In the genomic region with DNA sequence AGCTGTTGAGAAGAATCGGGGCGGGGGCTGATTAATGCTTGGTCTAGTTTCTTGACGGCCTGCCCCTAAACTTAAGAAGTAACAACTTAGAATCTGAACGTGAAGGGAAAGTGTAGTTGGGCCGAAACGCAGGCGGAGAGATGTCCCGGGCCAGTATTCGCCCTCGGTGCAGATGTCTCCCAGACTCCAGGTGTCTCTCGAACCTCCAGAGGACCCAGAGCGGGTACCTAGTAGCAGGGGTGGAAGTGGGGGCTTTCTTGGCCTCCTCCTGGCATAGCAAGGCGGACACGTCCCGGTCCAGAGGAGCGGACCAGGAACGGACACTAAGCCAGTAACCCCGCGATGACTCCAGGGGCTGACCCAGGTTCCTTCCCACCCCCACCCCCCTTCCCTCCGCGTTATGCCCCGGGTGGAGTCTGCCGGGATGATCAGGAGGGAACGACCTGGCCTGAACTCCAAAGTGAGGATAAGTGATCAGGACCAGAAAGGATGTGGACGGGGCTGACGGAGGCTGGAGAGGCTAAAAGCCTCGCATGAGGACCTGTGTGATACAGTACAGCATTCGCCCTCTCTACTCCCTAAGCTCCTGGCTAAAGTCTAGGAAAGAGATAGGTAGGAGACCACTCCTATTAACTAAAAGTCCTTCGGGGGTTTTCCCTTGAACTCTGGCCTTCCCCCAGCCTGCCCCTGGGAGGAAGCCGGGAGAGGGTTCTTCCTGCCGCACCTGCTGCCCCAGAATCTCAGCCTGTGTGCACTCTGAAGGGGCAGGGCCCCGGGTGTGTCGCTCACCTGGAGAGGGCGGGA, we compare ENCODE assay signal across 8 mouse cellular contexts. TPM values are rescaled to one million over a fixed set of nuclear protein-coding genes. Genes with fewer than 3 reads are reported as not detected.
DNase-seq lines count a peak whose midpoint lies in the region; ATAC-seq and TF ChIP-seq lines count a peak whose summit lies in the region.

No protein-coding gene starts in this region.

- peaks cover 17% of the 10 kb centered on the region for H3K4me1 ChIP-seq in liver, adult 2 months (ENCODE audit: control insufficient read depth, insufficient read depth, low read length)
- peaks cover 9% of the 10 kb centered on the region; the same call in 1 of the 2 replicates for H3K4me1 ChIP-seq in embryonic facial prominence, embryonic 11.5 days (ENCODE audit: control insufficient read depth, insufficient read depth, low read length)
- no peaks in the 10 kb centered on the region; the same call in 1 of the 2 replicates for H3K4me1 ChIP-seq in intestine, postnatal 0 days (replicated peaks; ENCODE audit: control insufficient read depth, insufficient read depth, low read length)
- H3K4me1 ChIP-seq in neural tube, embryonic 12.5 days, result peaks cover 26% of the 10 kb centered on the region

- no peak for DNase-seq in liver, adult 2 months (ENCODE audit: extremely low read depth, low read depth, low spot score)
- DNase-seq in liver, result no peak
- no peak for DNase-seq in embryonic facial prominence, embryonic 11.5 days (ENCODE audit: low spot score)
- no peak for DNase-seq in urinary bladder, postnatal 25 days (ENCODE audit: low spot score)
- no peak for DNase-seq in thymus, postnatal 0 days (ENCODE audit: low spot score)
- DNase-seq in left cerebral cortex, postnatal 14 days (ENCODE audit: low spot score in 2 of 2), result no peak

- intact Hi-C loops in left cerebral cortex, postnatal 14 days (cut with DNase I), result no loop called here

- H3K27ac ChIP-seq in liver, adult 2 months (replicated peaks; ENCODE audit: insufficient read depth, low read depth, low read length), result peak overlapping the region; percentile 29; the same call in 1 of the 2 replicates
- H3K27ac ChIP-seq in embryonic facial prominence, embryonic 11.5 days (replicated peaks; ENCODE audit: low read depth, low read length), result no peak overlapping the region
- 0 out of 2 replicates have a peak overlapping the region, but pooled peaks have one; percentile 21 for H3K27ac ChIP-seq in intestine, postnatal 0 days (ENCODE audit: low read depth, low read length)
- H3K27ac ChIP-seq in neural tube, embryonic 12.5 days, result no peak overlapping the region

- no peaks in the 10 kb centered on the region for H3K9me3 ChIP-seq in embryonic facial prominence, embryonic 11.5 days (replicated peaks; ENCODE audit: control insufficient read depth, low read length)
- H3K9me3 ChIP-seq in intestine, postnatal 0 days (ENCODE audit: control insufficient read depth), result no peaks in the 10 kb centered on the region
- no peaks in the 10 kb centered on the region for H3K9me3 ChIP-seq in neural tube, embryonic 12.5 days

- H3K4me3 ChIP-seq in liver, adult 2 months (ENCODE audit: insufficient read depth, low read depth, low read length), result peak overlapping the region; percentile 77
- H3K4me3 ChIP-seq in embryonic facial prominence, embryonic 11.5 days (ENCODE audit: low read depth, low read length), result peak overlapping the region; percentile 59; the same call in 1 of the 2 replicates
- peak overlapping the region; percentile 64 for H3K4me3 ChIP-seq in intestine, postnatal 0 days (ENCODE audit: low read depth, low read length)
- peak overlapping the region; percentile 49 for H3K4me3 ChIP-seq in neural tube, embryonic 12.5 days

- TF ChIP-seq POLR2A in liver, adult 2 months (IDR thresholded peaks at IDR 0.05; ENCODE audit: extremely low read depth, insufficient read depth, low read length), result no peak

- peak overlapping the region; percentile 89 for H3K9ac ChIP-seq in liver, adult 2 months (ENCODE audit: low read depth, low read length)
- no peak overlapping the region for H3K9ac ChIP-seq in embryonic facial prominence, embryonic 11.5 days (replicated peaks; ENCODE audit: low read length)
- 0 out of 2 replicates have a peak overlapping the region, but pooled peaks have one; percentile 7 for H3K9ac ChIP-seq in intestine, postnatal 0 days (ENCODE audit: low read depth, low read length)
- H3K9ac ChIP-seq in neural tube, embryonic 12.5 days, result no peak overlapping the region

- no peak for TF ChIP-seq CTCF in liver, adult 2 months (IDR thresholded peaks at IDR 0.05; ENCODE audit: low read depth, low read length)
- 0 out of 2 replicates have a peak, but pooled peaks have one; percentile 13 for TF ChIP-seq CTCF in intestine, postnatal 0 days (IDR thresholded peaks at IDR 0.05; ENCODE audit: low read depth)

- WGBS in liver, adult 2 months, result 11% methylated on average over 34 of the region's 34 CpGs
- WGBS in embryonic facial prominence, embryonic 11.5 days, result 2% methylated on average over 34 of the region's 34 CpGs
- WGBS in intestine, postnatal 0 days, result 6% methylated on average over 34 of the region's 34 CpGs
- 4% methylated on average over 34 of the region's 34 CpGs for WGBS in neural tube, embryonic 12.5 days

- 0 out of 2 replicates have a peak, but pooled peaks cover 2% of the 10 kb centered on the region for H3K79me2 ChIP-seq in liver, adult 2 months (ENCODE audit: control insufficient read depth, insufficient read depth, low read length)

- no peak for ATAC-seq in embryonic facial prominence, embryonic 11.5 days (replicated peaks; ENCODE audit: insufficient number of reproducible peaks, low FRiP score, low TSS enrichment, low read depth)
- peak; percentile 48; the same call in 1 of the 2 replicates for ATAC-seq in intestine, postnatal 0 days
- ATAC-seq in neural tube, embryonic 12.5 days (ENCODE audit: low FRiP score, low read depth), result no peak

- no peaks in the 10 kb centered on the region for H3K36me3 ChIP-seq in liver, adult 2 months (ENCODE audit: control insufficient read depth, insufficient read depth, low read length)
- no peaks in the 10 kb centered on the region for H3K36me3 ChIP-seq in embryonic facial prominence, embryonic 11.5 days (replicated peaks; ENCODE audit: control insufficient read depth, insufficient read depth, low read depth, low read length)
- H3K36me3 ChIP-seq in intestine, postnatal 0 days (ENCODE audit: control insufficient read depth, insufficient read depth), result no peaks in the 10 kb centered on the region
- H3K36me3 ChIP-seq in neural tube, embryonic 12.5 days, result no peaks in the 10 kb centered on the region

- no peaks in the 10 kb centered on the region for H3K27me3 ChIP-seq in liver, adult 2 months (ENCODE audit: control insufficient read depth, insufficient read depth, low read length)
- H3K27me3 ChIP-seq in embryonic facial prominence, embryonic 11.5 days (ENCODE audit: control insufficient read depth, insufficient read depth, low read length), result peaks cover 34% of the 10 kb centered on the region
- peaks cover 19% of the 10 kb centered on the region for H3K27me3 ChIP-seq in intestine, postnatal 0 days (replicated peaks; ENCODE audit: control insufficient read depth, insufficient read depth, low read length)
- H3K27me3 ChIP-seq in neural tube, embryonic 12.5 days (replicated peaks), result peaks cover 55% of the 10 kb centered on the region

- peak overlapping the region; percentile 99 for H3K4me2 ChIP-seq in embryonic facial prominence, embryonic 11.5 days (ENCODE audit: low read depth, low read length)
- peak overlapping the region; percentile 99 for H3K4me2 ChIP-seq in intestine, postnatal 0 days (replicated peaks; ENCODE audit: low read depth)
- peak overlapping the region; percentile 98 for H3K4me2 ChIP-seq in neural tube, embryonic 12.5 days (replicated peaks)

RNA-seq across cellular contexts. Expression of a gene that starts 1.1 kb away (rescaled TPM):
- total RNA-seq in liver, adult 2 months (2014; rRNA removed), result 10.0 and 12.4 TPM in 2 replicates
- polyA plus RNA-seq in liver, adult 2 months (2012; rRNA removed), result 30.6 and 48.3 TPM in 2 replicates
- 1.5 and 1.6 TPM in 2 replicates for polyA plus RNA-seq in embryonic facial prominence, embryonic 11.5 days (2014; fragmentation: Nextera tagmentation; extraction: Ambion mirVana)
- polyA plus RNA-seq in intestine, postnatal 0 days (2015; fragmentation: Nextera tagmentation; extraction: Ambion mirVana), result 4.2 and 4.3 TPM in 2 replicates
- polyA plus RNA-seq in neural tube, embryonic 12.5 days (2016; fragmentation: Nextera tagmentation; extraction: Ambion mirVana), result 2.4 and 3.5 TPM in 2 replicates
- polyA plus RNA-seq in thymus, postnatal 0 days (2015; fragmentation: Nextera tagmentation; extraction: Ambion mirVana), result 12.3 and 13.4 TPM in 2 replicates
- 1 to 10 TPM; 3.6 to 4.9 TPM for total RNA-seq in left cerebral cortex, postnatal 14 days (2021)

RNA-seq across cellular contexts. Expression of a gene that starts 19.8 kb away (rescaled TPM):
- 1.7 and 1.8 TPM in 2 replicates for total RNA-seq in liver, adult 2 months (2014; rRNA removed)
- polyA plus RNA-seq in liver, adult 2 months (2012; rRNA removed), result 5.6 and 10.2 TPM in 2 replicates
- polyA plus RNA-seq in embryonic facial prominence, embryonic 11.5 days (2014; fragmentation: Nextera tagmentation; extraction: Ambion mirVana), result 10.0 and 14.6 TPM in 2 replicates
- 2.7 and 3.8 TPM in 2 replicates for polyA plus RNA-seq in intestine, postnatal 0 days (2015; fragmentation: Nextera tagmentation; extraction: Ambion mirVana)
- 21.1 TPM in 2 replicates for polyA plus RNA-seq in neural tube, embryonic 12.5 days (2016; fragmentation: Nextera tagmentation; extraction: Ambion mirVana)
- 0.82 and 1.2 TPM in 2 replicates for polyA plus RNA-seq in thymus, postnatal 0 days (2015; fragmentation: Nextera tagmentation; extraction: Ambion mirVana)
- 1 to 10 TPM; 5.9 to 7.6 TPM for total RNA-seq in left cerebral cortex, postnatal 14 days (2021)

RNA-seq across cellular contexts. Expression of a gene that starts 56.3 kb away (rescaled TPM):
- total RNA-seq in liver, adult 2 months (2014; rRNA removed), result not detected in 2 replicates
- not detected in 2 replicates for polyA plus RNA-seq in liver, adult 2 months (2012; rRNA removed)
- not detected in 2 replicates for polyA plus RNA-seq in embryonic facial prominence, embryonic 11.5 days (2014; fragmentation: Nextera tagmentation; extraction: Ambion mirVana)
- not detected in 2 replicates for polyA plus RNA-seq in intestine, postnatal 0 days (2015; fragmentation: Nextera tagmentation; extraction: Ambion mirVana)
- polyA plus RNA-seq in neural tube, embryonic 12.5 days (2016; fragmentation: Nextera tagmentation; extraction: Ambion mirVana), result 0.30 and 0.32 TPM in 2 replicates
- not detected in 2 replicates for polyA plus RNA-seq in thymus, postnatal 0 days (2015; fragmentation: Nextera tagmentation; extraction: Ambion mirVana)
- 1 to 10 TPM in 1 of 2 experiments, under 1 TPM in 1; 0.70 to 1.3 TPM for total RNA-seq in left cerebral cortex, postnatal 14 days (2021)

Comparison
In these comparisons a context has a peak if more than half of its experiments do, and no peak if none do; other contexts are left out.
1. H3K27ac ChIP-seq: peak in liver, adult 2 months (single experiment) and intestine, postnatal 0 days (single experiment); none in embryonic facial prominence, embryonic 11.5 days (single experiment) and neural tube, embryonic 12.5 days (single experiment).
2. H3K9ac ChIP-seq: peak in liver, adult 2 months (single experiment) and intestine, postnatal 0 days (single experiment); none in embryonic facial prominence, embryonic 11.5 days (single experiment) and neural tube, embryonic 12.5 days (single experiment).
3. Peak in every context shown above with its lines, with median percentiles within 50 percentile points of each other: H3K4me3 ChIP-seq and H3K4me2 ChIP-seq.